Mouse (Mus musculus) liver, adult 2 months (tissue): ENCODE results near the gene Adk.

Source experiments
- CTCF ChIP-seq: fragments of 200-500 bp; IDR thresholded peaks from 2 replicates; pipeline ENCODE4 v1.5.1; 2011; ENCODE audit warnings: low read depth, low read length, control low read depth
- POLR2A ChIP-seq: fragments of 200-500 bp; IDR thresholded peaks from 2 replicates; pipeline ENCODE4 v1.6.1; 2011; ENCODE audit warnings: low read length, control low read depth; ENCODE audit not compliant: insufficient read depth; ENCODE audit errors: extremely low read depth

DNA sequence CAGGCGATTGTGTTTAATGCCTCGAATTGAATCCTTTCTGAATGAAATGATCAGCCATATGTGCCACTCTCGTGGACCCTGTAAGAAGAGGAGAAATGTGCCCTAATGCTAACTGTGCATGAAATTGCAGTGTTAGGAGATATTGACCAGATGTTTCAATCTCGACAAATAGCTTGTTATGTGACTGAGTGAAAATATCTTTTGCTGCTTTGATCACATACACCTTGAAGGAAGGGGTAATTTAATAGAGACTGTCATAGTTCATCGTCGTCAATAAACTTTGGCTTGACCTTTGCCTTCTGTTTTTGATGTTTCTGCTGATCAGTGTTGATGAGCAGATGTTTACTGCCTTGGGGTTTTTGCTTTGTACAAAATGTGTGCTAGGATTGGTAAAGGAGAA, 171.1 kb downstream of the Adk start:
- TF ChIP-seq CTCF (no peak), POLR2A (no peak)
